Mouse (Mus musculus) liver, adult 2 months (tissue): ENCODE data around the gene Syt17. TPM values are rescaled to one million over a fixed set of nuclear protein-coding genes. Genes with fewer than 3 reads are reported as not detected.
A peak's percentile ranks its signal among the peaks of the same experiment; 100 is the strongest.

Experiments used
- DNase-seq: peaks from one replicate; pipeline ENCODE4 v3.0.0-alpha.2; 2011; ENCODE audit warnings: low read depth, low spot score; ENCODE audit errors: extremely low read depth
- H3K27ac ChIP-seq: fragments of 200-500 bp; replicated peaks from 2 replicates; pipeline ENCODE4 v1.5.1; 2012; ENCODE audit warnings: low read depth, mild to moderate bottlenecking, control low read depth, inconsistent platforms, low read length; ENCODE audit not compliant: insufficient read depth
- H3K27me3 ChIP-seq: fragments of 200-500 bp; 2 replicates; pipeline ENCODE4 v1.6.1; 2012; ENCODE audit warnings: mild to moderate bottlenecking, moderate library complexity, low read length, inconsistent platforms; ENCODE audit not compliant: control insufficient read depth, insufficient read depth
- H3K36me3 ChIP-seq: fragments of 200-500 bp; 2 replicates; pipeline ENCODE4 v1.6.1; 2012; ENCODE audit warnings: low read length, inconsistent platforms; ENCODE audit not compliant: control insufficient read depth, insufficient read depth
- H3K4me1 ChIP-seq: fragments of 200-500 bp; 2 replicates; pipeline ENCODE4 v1.6.1; 2011; ENCODE audit warnings: low read length; ENCODE audit not compliant: control insufficient read depth, insufficient read depth
- H3K4me3 ChIP-seq: fragments of 200-500 bp; 2 replicates; pipeline ENCODE4 v1.5.1; 2011; ENCODE audit warnings: low read depth, mild to moderate bottlenecking, control low read depth, low read length, moderate library complexity; ENCODE audit not compliant: insufficient read depth
- H3K79me2 ChIP-seq: fragments of 200-500 bp; 2 replicates; pipeline ENCODE4 v1.6.1; 2012; ENCODE audit warnings: inconsistent platforms, mild to moderate bottlenecking, low read length, moderate library complexity; ENCODE audit not compliant: control insufficient read depth, insufficient read depth
- H3K9ac ChIP-seq: fragments of 200-500 bp; 2 replicates; pipeline ENCODE4 v1.6.1; 2012; ENCODE audit warnings: low read depth, mild to moderate bottlenecking, control low read depth, inconsistent platforms, low read length
- CTCF ChIP-seq: fragments of 200-500 bp; IDR thresholded peaks from 2 replicates; pipeline ENCODE4 v1.5.1; 2011; ENCODE audit warnings: low read depth, low read length, control low read depth
- POLR2A ChIP-seq: fragments of 200-500 bp; IDR thresholded peaks from 2 replicates; pipeline ENCODE4 v1.6.1; 2011; ENCODE audit warnings: low read length, control low read depth; ENCODE audit not compliant: insufficient read depth; ENCODE audit errors: extremely low read depth
- WGBS: fragments of 180-500 bp; shearing (Covaris S2); methylation state at CpG from one replicate; pipeline ENCODE4 v1.1.7; 2018; 5-methylcytosine and 5-hydroxymethylcytosine counted together
- polyA plus RNA-seq: library from polyadenylated mRNA; depleted of rRNA; stranded (reverse); fragments of >200 nt; gene quantifications from 2 replicates; pipeline ENCODE4 v1.2.3, GENCODE M21; 2012
- total RNA-seq: library from RNA; depleted of rRNA; stranded (reverse); fragments of >200 nt; gene quantifications from 2 replicates; pipeline ENCODE4 v1.2.3, GENCODE M21; 2014

Gene Syt17
- total and polyA plus RNA-seq, 2 experiments: not detected

DNA sequence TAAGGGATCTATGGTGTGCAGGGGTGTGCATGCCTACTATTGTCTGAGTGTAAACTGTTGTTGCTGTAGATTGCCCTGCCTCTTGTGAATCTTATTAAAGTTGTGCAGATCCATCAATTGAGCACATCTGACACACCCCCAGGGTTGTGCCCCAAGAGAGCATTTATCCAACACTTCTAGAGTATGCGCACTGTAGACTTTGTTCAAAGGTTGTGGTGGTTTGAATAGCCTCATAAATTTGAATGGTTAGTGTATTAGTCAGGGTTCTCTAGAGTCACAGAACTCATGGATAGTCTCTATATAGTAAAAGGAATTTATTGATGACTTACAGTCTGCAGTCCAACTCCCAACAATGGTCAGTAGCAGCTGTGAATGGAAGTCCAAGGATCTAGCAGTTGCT lies 24.9 kb upstream of the Syt17 start:
- Histone ChIP-seq H3K27ac (no peak overlapping the region), H3K79me2 (no peaks in the 10 kb centered on the region), H3K27me3 (no peaks in the 10 kb centered on the region), H3K4me1 (no peaks in the 10 kb centered on the region; the same call in 1 of the 2 replicates), H3K4me3 (no peak overlapping the region), H3K36me3 (no peaks in the 10 kb centered on the region), H3K9ac (no peak overlapping the region)
- DNase-seq: no peak
- TF ChIP-seq CTCF (no peak), POLR2A (no peak)
- WGBS: 98% methylated on average over 1 of the region's 1 CpGs

DNA sequence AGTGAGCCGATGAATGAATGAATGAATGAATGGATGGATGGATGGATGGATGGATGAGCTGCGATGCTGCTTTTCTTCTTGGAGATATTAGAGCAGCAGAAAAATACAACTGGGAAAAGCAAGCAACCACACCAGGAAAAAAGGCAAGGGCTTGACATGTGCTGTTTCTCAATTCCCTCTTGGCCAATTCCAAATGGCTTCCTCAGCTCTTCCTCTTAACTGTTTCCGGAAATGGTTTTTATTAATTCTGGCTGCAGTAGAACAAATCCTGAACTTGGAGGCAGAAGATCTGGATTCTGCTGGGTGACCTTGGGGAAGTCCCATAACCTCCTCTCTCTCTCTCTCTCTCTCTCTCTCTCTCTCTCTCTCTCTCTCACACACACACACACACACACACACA lies 20.0 kb upstream of the Syt17 start:
- WGBS: 90% methylated on average over 3 of the region's 3 CpGs
- no peaks in the 10 kb centered on the region for H3K27me3 ChIP-seq
- peaks cover 2% of the 10 kb centered on the region; the same call in 1 of the 2 replicates for H3K4me1 ChIP-seq
- H3K36me3 ChIP-seq: no peaks in the 10 kb centered on the region
- H3K9ac ChIP-seq: no peak overlapping the region
- H3K79me2 ChIP-seq: no peaks in the 10 kb centered on the region
- H3K27ac ChIP-seq: no peak overlapping the region
- H3K4me3 ChIP-seq: no peak overlapping the region
- TF ChIP-seq CTCF: no peak
- no peak for DNase-seq

DNA sequence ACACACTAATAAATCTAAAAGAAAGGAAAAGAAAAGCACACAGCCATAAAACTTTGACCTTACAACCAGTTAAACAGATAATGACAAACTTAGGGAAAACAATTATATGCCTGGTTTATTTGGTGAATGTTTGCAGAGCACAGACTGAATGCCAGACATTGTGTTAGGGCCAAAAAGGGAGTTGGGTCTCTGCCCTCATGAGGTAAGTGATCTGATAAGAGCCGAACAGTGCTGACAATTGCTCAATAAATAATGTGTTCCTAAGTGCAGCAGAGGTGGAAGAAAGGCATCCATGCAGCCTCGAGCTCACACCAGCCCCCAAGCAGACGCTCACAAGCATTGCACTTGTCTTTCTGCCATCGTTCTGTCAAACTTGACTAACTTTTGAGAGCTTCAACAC lies 16.4 kb upstream of the Syt17 start:
- 14% methylated on average over 4 of the region's 4 CpGs for WGBS
- no peak overlapping the region for H3K27ac ChIP-seq
- H3K4me3 ChIP-seq: no peak overlapping the region
- H3K27me3 ChIP-seq: peaks cover 5% of the 10 kb centered on the region; the same call in 1 of the 2 replicates
- TF ChIP-seq POLR2A (no peak), CTCF (no peak)
- H3K9ac ChIP-seq: no peak overlapping the region
- H3K4me1 ChIP-seq: peaks cover 2% of the 10 kb centered on the region; the same call in 1 of the 2 replicates
- no peaks in the 10 kb centered on the region for H3K79me2 ChIP-seq
- peak; percentile 93 for DNase-seq
- H3K36me3 ChIP-seq: no peaks in the 10 kb centered on the region

DNA sequence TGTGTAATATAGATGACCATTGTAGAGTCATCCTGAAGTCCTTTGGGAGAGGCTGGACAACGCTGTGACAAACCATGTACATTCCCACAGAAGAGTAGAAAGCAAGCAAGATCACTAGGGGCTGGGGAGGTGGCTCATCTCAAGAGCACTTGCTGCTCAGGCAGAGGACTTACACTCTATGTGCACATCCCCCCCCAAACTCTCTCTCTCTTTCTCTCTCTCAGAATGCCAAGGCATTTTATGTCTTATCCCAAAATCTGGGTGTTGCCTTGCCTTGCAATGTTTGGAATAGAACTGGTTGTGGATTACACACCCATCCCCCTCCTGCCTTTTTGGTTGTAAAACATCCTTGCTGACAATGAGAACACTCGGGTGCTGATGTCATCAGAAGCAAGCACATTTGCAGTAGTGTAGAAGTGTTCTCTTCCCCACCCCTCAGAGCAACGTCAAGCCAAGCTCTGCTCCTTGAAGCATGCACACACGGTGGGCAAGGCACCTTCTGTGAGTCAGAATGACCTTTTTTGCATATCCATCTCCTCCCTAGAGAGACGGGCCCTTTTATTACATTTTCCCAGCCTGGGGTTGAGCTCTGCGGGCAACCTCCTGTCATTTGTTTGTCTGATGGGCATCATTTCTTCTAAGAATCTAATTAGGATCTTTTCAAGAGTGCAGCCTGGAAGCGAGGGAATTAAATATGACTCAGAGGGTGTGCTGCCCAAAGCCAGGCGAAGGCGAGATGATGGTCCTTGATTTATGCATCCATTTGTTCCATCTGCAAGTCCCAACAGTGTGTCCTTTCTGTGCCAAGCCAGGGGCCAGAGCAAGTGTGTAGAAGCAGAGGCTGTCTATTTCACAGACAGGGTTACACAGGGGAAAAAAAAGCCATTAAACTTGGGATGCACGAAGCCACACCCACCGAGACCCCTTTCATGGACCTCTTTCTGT lies 15.1 kb upstream of the Syt17 start:
- WGBS: 84% methylated on average over 11 of the region's 11 CpGs
- H3K27me3 ChIP-seq: peaks cover 5% of the 10 kb centered on the region; the same call in 1 of the 2 replicates
- no peaks in the 10 kb centered on the region for H3K79me2 ChIP-seq
- no peak overlapping the region for H3K27ac ChIP-seq
- no peak for DNase-seq
- no peak overlapping the region for H3K4me3 ChIP-seq
- peaks cover 2% of the 10 kb centered on the region; the same call in 1 of the 2 replicates for H3K4me1 ChIP-seq
- H3K36me3 ChIP-seq: no peaks in the 10 kb centered on the region
- TF ChIP-seq POLR2A (no peak), CTCF (no peak)
- H3K9ac ChIP-seq: no peak overlapping the region

DNA sequence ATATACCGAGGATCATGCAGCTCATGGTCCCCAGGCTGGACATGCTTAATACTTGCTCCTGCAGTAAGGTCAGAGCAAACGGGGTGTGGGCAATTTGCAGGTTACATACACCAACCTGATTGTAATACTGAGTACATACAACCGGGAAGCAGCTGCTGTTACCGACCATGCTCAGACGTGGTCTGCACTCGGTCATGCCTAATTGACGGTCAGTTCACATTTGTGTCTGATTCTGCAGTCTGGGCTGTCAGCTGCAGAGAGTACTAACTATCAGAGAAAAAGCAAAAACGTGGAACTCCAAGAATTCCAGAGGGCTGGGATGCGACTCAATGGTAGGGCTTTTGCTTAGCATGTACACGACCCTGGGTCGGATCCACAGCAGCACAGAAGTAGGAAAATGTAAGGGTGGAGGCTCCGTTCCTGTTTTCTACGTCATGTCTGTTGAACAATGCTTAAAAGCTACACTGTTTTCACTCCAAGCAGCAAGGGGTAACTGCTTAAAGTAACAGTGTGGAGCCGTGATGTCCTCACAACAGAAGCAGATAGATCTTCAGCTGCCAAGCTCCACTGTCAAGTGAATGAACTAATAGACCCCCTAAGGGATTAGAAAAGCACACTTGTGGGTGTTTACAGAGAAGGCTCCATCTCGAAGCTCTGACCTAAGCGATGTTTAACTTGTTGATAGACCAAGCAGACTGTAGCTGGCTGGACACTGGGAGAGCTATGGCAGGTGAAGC lies 13.5 kb upstream of the Syt17 start:
- Histone ChIP-seq H3K9ac (no peak overlapping the region), H3K4me1 (peaks cover 2% of the 10 kb centered on the region; the same call in 1 of the 2 replicates), H3K27me3 (peaks cover 5% of the 10 kb centered on the region; the same call in 1 of the 2 replicates), H3K27ac (no peak overlapping the region), H3K79me2 (no peaks in the 10 kb centered on the region), H3K36me3 (no peaks in the 10 kb centered on the region), H3K4me3 (no peak overlapping the region)
- TF ChIP-seq CTCF (no peak), POLR2A (no peak)
- DNase-seq: no peak
- 69% methylated on average over 16 of the region's 16 CpGs for WGBS
